Mouse (Mus musculus): ENCODE data around the gene Cfap44. TPM values are rescaled to one million over a fixed set of nuclear protein-coding genes. Genes with fewer than 3 reads are reported as not detected.

Gene Cfap44
- polyA plus RNA-seq, 1 experiment from 2014 or later: 5.1 TPM

GRCm38 (mm10) chr16:44460922-44461321 is 66.3 kb downstream of the Cfap44 start:
- no peaks in the 10 kb centered on the region for H3K36me3 ChIP-seq (ENCODE audit: control insufficient read depth, insufficient read depth, low read length)
- H3K4me2 ChIP-seq (ENCODE audit: low read length): no peak overlapping the region
- H3K27me3 ChIP-seq (replicated peaks; ENCODE audit: control insufficient read depth, insufficient read depth, low read length): no peaks in the 10 kb centered on the region
- H3K9ac ChIP-seq (ENCODE audit: low read depth, low read length): no peak overlapping the region
- no peak overlapping the region for H3K4me3 ChIP-seq (ENCODE audit: low read length)
- H3K9me3 ChIP-seq (ENCODE audit: control insufficient read depth, low read length): no peaks in the 10 kb centered on the region
- no peak overlapping the region for H3K27ac ChIP-seq (ENCODE audit: low read depth, low read length)
- ATAC-seq: no peak
- WGBS: 80% methylated on average over 5 of the region's 5 CpGs
- no peaks in the 10 kb centered on the region for H3K4me1 ChIP-seq (ENCODE audit: control insufficient read depth, insufficient read depth, low read depth, low read length)

GRCm38 (mm10) chr16:44475281-44475680 is 80.7 kb downstream of the Cfap44 start:
- H3K4me2 ChIP-seq (ENCODE audit: low read length): no peak overlapping the region
- ATAC-seq: no peak
- H3K9ac ChIP-seq (ENCODE audit: low read depth, low read length): no peak overlapping the region
- WGBS: 91% methylated on average over 14 of the region's 14 CpGs
- no peaks in the 10 kb centered on the region for H3K9me3 ChIP-seq (ENCODE audit: control insufficient read depth, low read length)
- H3K4me1 ChIP-seq (ENCODE audit: control insufficient read depth, insufficient read depth, low read depth, low read length): no peaks in the 10 kb centered on the region; the same call in 1 of the 2 replicates
- H3K36me3 ChIP-seq (ENCODE audit: control insufficient read depth, insufficient read depth, low read length): no peaks in the 10 kb centered on the region
- no peaks in the 10 kb centered on the region for H3K27me3 ChIP-seq (replicated peaks; ENCODE audit: control insufficient read depth, insufficient read depth, low read length)
- no peak overlapping the region for H3K27ac ChIP-seq (ENCODE audit: low read depth, low read length)
- no peak overlapping the region for H3K4me3 ChIP-seq (ENCODE audit: low read length)

- Histone ChIP-seq H3K9me3 (ENCODE audit: control insufficient read depth, low read length) (no peaks in the 10 kb centered on the region), H3K4me2 (ENCODE audit: low read length) (no peak overlapping the region), H3K36me3 (ENCODE audit: control insufficient read depth, insufficient read depth, low read length) (no peaks in the 10 kb centered on the region), H3K4me1 (ENCODE audit: control insufficient read depth, insufficient read depth, low read depth, low read length) (no peaks in the 10 kb centered on the region; the same call in 1 of the 2 replicates), H3K9ac (ENCODE audit: low read depth, low read length) (no peak overlapping the region), H3K27me3 (replicated peaks; ENCODE audit: control insufficient read depth, insufficient read depth, low read length) (no peaks in the 10 kb centered on the region), H3K27ac (ENCODE audit: low read depth, low read length) (no peak overlapping the region), H3K4me3 (ENCODE audit: low read length) (no peak overlapping the region)
- 89% methylated on average over 11 of the region's 11 CpGs for WGBS
- no peak for ATAC-seq
Measured at GRCm38 (mm10) chr16:44475682-44476375, 81.2 kb downstream of the Cfap44 start.

- no peak overlapping the region for H3K27ac ChIP-seq (ENCODE audit: low read depth, low read length)
- H3K27me3 ChIP-seq (replicated peaks; ENCODE audit: control insufficient read depth, insufficient read depth, low read length): no peaks in the 10 kb centered on the region; the same call in 1 of the 2 replicates
- peaks cover 6% of the 10 kb centered on the region for H3K4me1 ChIP-seq (ENCODE audit: control insufficient read depth, insufficient read depth, low read depth, low read length)
- H3K36me3 ChIP-seq (ENCODE audit: control insufficient read depth, insufficient read depth, low read length): no peaks in the 10 kb centered on the region; the same call in 1 of the 2 replicates
- H3K4me3 ChIP-seq (ENCODE audit: low read length): no peak overlapping the region
- 47% methylated on average over 18 of the region's 18 CpGs for WGBS
- no peaks in the 10 kb centered on the region for H3K9me3 ChIP-seq (ENCODE audit: control insufficient read depth, low read length)
- no peak for ATAC-seq
- H3K4me2 ChIP-seq (ENCODE audit: low read length): peak overlapping the region; percentile 30
- H3K9ac ChIP-seq (ENCODE audit: low read depth, low read length): peak overlapping the region; percentile 17
Measured at GRCm38 (mm10) chr16:44478767-44479166, 84.2 kb downstream of the Cfap44 start.

- ATAC-seq: no peak
Measured at GRCm38 (mm10) chr16:44479852-44480251, 85.3 kb downstream of the Cfap44 start.

GRCm38 (mm10) chr16:44480616-44481015 is 86.0 kb downstream of the Cfap44 start:
- no peak overlapping the region for H3K4me2 ChIP-seq (ENCODE audit: low read length)
- no peak for ATAC-seq
- no peaks in the 10 kb centered on the region; the same call in 1 of the 2 replicates for H3K36me3 ChIP-seq (ENCODE audit: control insufficient read depth, insufficient read depth, low read length)
- H3K9ac ChIP-seq (ENCODE audit: low read depth, low read length): no peak overlapping the region
- H3K27ac ChIP-seq (ENCODE audit: low read depth, low read length): no peak overlapping the region
- H3K4me3 ChIP-seq (ENCODE audit: low read length): no peak overlapping the region
- H3K4me1 ChIP-seq (ENCODE audit: control insufficient read depth, insufficient read depth, low read depth, low read length): peaks cover 6% of the 10 kb centered on the region
- no peaks in the 10 kb centered on the region; the same call in 1 of the 2 replicates for H3K27me3 ChIP-seq (replicated peaks; ENCODE audit: control insufficient read depth, insufficient read depth, low read length)
- H3K9me3 ChIP-seq (ENCODE audit: control insufficient read depth, low read length): no peaks in the 10 kb centered on the region
- 60% methylated on average over 7 of the region's 7 CpGs for WGBS

More at GRCm38 (mm10) chr16:44479852-44480251, 85.3 kb downstream of the Cfap44 start:
- Histone ChIP-seq H3K4me3 (ENCODE audit: low read length) (no peak overlapping the region), H3K27me3 (replicated peaks; ENCODE audit: control insufficient read depth, insufficient read depth, low read length) (no peaks in the 10 kb centered on the region; the same call in 1 of the 2 replicates), H3K4me2 (ENCODE audit: low read length) (no peak overlapping the region), H3K9me3 (ENCODE audit: control insufficient read depth, low read length) (no peaks in the 10 kb centered on the region), H3K9ac (ENCODE audit: low read depth, low read length) (no peak overlapping the region), H3K4me1 (ENCODE audit: control insufficient read depth, insufficient read depth, low read depth, low read length) (peaks cover 6% of the 10 kb centered on the region), H3K27ac (ENCODE audit: low read depth, low read length) (no peak overlapping the region), H3K36me3 (ENCODE audit: control insufficient read depth, insufficient read depth, low read length) (no peaks in the 10 kb centered on the region; the same call in 1 of the 2 replicates)
- 70% methylated on average over 14 of the region's 14 CpGs for WGBS

- no peak for ATAC-seq
- Histone ChIP-seq H3K4me2 (ENCODE audit: low read length) (peak overlapping the region; percentile 18), H3K4me3 (ENCODE audit: low read length) (no peak overlapping the region), H3K9me3 (ENCODE audit: control insufficient read depth, low read length) (no peaks in the 10 kb centered on the region), H3K9ac (ENCODE audit: low read depth, low read length) (0 out of 2 replicates have a peak overlapping the region, but pooled peaks have one; percentile 16), H3K27me3 (replicated peaks; ENCODE audit: control insufficient read depth, insufficient read depth, low read length) (no peaks in the 10 kb centered on the region; the same call in 1 of the 2 replicates), H3K27ac (ENCODE audit: low read depth, low read length) (no peak overlapping the region), H3K4me1 (ENCODE audit: control insufficient read depth, insufficient read depth, low read depth, low read length) (peaks cover 6% of the 10 kb centered on the region), H3K36me3 (ENCODE audit: control insufficient read depth, insufficient read depth, low read length) (no peaks in the 10 kb centered on the region; the same call in 1 of the 2 replicates)
- WGBS: 43% methylated on average over 28 of the region's 28 CpGs
Measured at GRCm38 (mm10) chr16:44481599-44482593, 87.3 kb downstream of the Cfap44 start.

- no peak overlapping the region for H3K9ac ChIP-seq (ENCODE audit: low read depth, low read length)
- H3K36me3 ChIP-seq (ENCODE audit: control insufficient read depth, insufficient read depth, low read length): no peaks in the 10 kb centered on the region; the same call in 1 of the 2 replicates
- H3K4me3 ChIP-seq (ENCODE audit: low read length): no peak overlapping the region
- 9% methylated on average over 7 of the region's 7 CpGs for WGBS
- 0 out of 2 replicates have a peak, but pooled peaks have one; percentile 46 for ATAC-seq
- no peak overlapping the region for H3K27ac ChIP-seq (ENCODE audit: low read depth, low read length)
- H3K9me3 ChIP-seq (ENCODE audit: control insufficient read depth, low read length): no peaks in the 10 kb centered on the region
- H3K27me3 ChIP-seq (replicated peaks; ENCODE audit: control insufficient read depth, insufficient read depth, low read length): no peaks in the 10 kb centered on the region; the same call in 1 of the 2 replicates
- peaks cover 6% of the 10 kb centered on the region for H3K4me1 ChIP-seq (ENCODE audit: control insufficient read depth, insufficient read depth, low read depth, low read length)
- no peak overlapping the region for H3K4me2 ChIP-seq (ENCODE audit: low read length)
Measured at GRCm38 (mm10) chr16:44484079-44484478, 89.5 kb downstream of the Cfap44 start.
